Mouse (Mus musculus): ENCODE results near the gene Gipc3. TPM values are rescaled to one million over a fixed set of nuclear protein-coding genes. Genes with fewer than 3 reads are reported as not detected.

Gipc3 gene
- polyA plus RNA-seq, 1 experiment = 1.7 TPM

Other genes with a start within 250 kb of the Gipc3 start
- 2.5 TPM in 2 replicates for gene Creb3l3, start 244.4 kb downstream of the Gipc3 start, polyA plus RNA-seq (2012; rRNA removed; ENCODE audit: low replicate concordance)
- gene Map2k2, start 237.4 kb downstream of the Gipc3 start, polyA plus RNA-seq (2012; rRNA removed; ENCODE audit: low replicate concordance) = 152 and 291 TPM in 2 replicates
- 45.5 and 121 TPM in 2 replicates for gene Zbtb7a, start 208.0 kb downstream of the Gipc3 start, polyA plus RNA-seq (2012; rRNA removed; ENCODE audit: low replicate concordance)
- gene Pias4, start 175.3 kb downstream of the Gipc3 start, polyA plus RNA-seq (2012; rRNA removed; ENCODE audit: low replicate concordance) = 36.6 and 47.6 TPM in 2 replicates
- 1,357 and 1,920 TPM in 2 replicates for gene Eef2, start 166.6 kb downstream of the Gipc3 start, polyA plus RNA-seq (2012; rRNA removed; ENCODE audit: low replicate concordance)
- gene Dapk3, start 160.3 kb downstream of the Gipc3 start, polyA plus RNA-seq (2012; rRNA removed; ENCODE audit: low replicate concordance) = 41.3 and 86.2 TPM in 2 replicates
- gene 4930442H23Rik, start 159.4 kb downstream of the Gipc3 start, polyA plus RNA-seq (2012; rRNA removed; ENCODE audit: low replicate concordance) = not detected in 2 replicates
- 3.4 TPM in 1 of 2 replicates, not detected in the other for gene Nmrk2, start 141.2 kb downstream of the Gipc3 start, polyA plus RNA-seq (2012; rRNA removed; ENCODE audit: low replicate concordance)
- 0.98 and 1.3 TPM in 2 replicates for gene Atcay, start 112.4 kb downstream of the Gipc3 start, polyA plus RNA-seq (2012; rRNA removed; ENCODE audit: low replicate concordance)
- 12.8 and 21.1 TPM in 2 replicates for gene Zfr2, start 110.1 kb downstream of the Gipc3 start, polyA plus RNA-seq (2012; rRNA removed; ENCODE audit: low replicate concordance)
- gene Matk, start 90.3 kb downstream of the Gipc3 start, polyA plus RNA-seq (2012; rRNA removed; ENCODE audit: low replicate concordance) = 6.9 and 12.2 TPM in 2 replicates
- 46.1 and 120 TPM in 2 replicates for gene Mrpl54, start 76.3 kb downstream of the Gipc3 start, polyA plus RNA-seq (2012; rRNA removed; ENCODE audit: low replicate concordance)
- gene Apba3, start 76.3 kb downstream of the Gipc3 start, polyA plus RNA-seq (2012; rRNA removed; ENCODE audit: low replicate concordance) = 145 and 166 TPM in 2 replicates
- gene Tjp3, start 51.7 kb downstream of the Gipc3 start, polyA plus RNA-seq (2012; rRNA removed; ENCODE audit: low replicate concordance) = 12.5 and 27.1 TPM in 2 replicates
- 84.9 and 118 TPM in 2 replicates for gene Pip5k1c, start 50.3 kb downstream of the Gipc3 start, polyA plus RNA-seq (2012; rRNA removed; ENCODE audit: low replicate concordance)
- 19.2 and 33.9 TPM in 2 replicates for gene Cactin, start 22.2 kb downstream of the Gipc3 start, polyA plus RNA-seq (2012; rRNA removed; ENCODE audit: low replicate concordance)
- gene Tbxa2r, start 14.5 kb downstream of the Gipc3 start, polyA plus RNA-seq (2012; rRNA removed; ENCODE audit: low replicate concordance) = 14.6 and 42.3 TPM in 2 replicates
- 70.7 and 162 TPM in 2 replicates for gene Hmg20b, start 7.2 kb upstream of the Gipc3 start, polyA plus RNA-seq (2012; rRNA removed; ENCODE audit: low replicate concordance)
- 37.3 and 90.2 TPM in 2 replicates for gene Mfsd12, start 14.2 kb upstream of the Gipc3 start, polyA plus RNA-seq (2012; rRNA removed; ENCODE audit: low replicate concordance)
- gene 4930404N11Rik, start 22.6 kb upstream of the Gipc3 start, polyA plus RNA-seq (2012; rRNA removed; ENCODE audit: low replicate concordance) = 2.6 and 5.7 TPM in 2 replicates
- gene Fzr1, start 35.2 kb upstream of the Gipc3 start, polyA plus RNA-seq (2012; rRNA removed; ENCODE audit: low replicate concordance) = 84.0 and 94.3 TPM in 2 replicates
- 66.9 and 127 TPM in 2 replicates for gene Dohh, start 41.2 kb upstream of the Gipc3 start, polyA plus RNA-seq (2012; rRNA removed; ENCODE audit: low replicate concordance)
- gene Gm48551, start 41.2 kb upstream of the Gipc3 start, polyA plus RNA-seq (2012; rRNA removed; ENCODE audit: low replicate concordance) = 3.2 and 4.8 TPM in 2 replicates
- 2.1 and 6.3 TPM in 2 replicates for gene Gm48552, start 45.7 kb upstream of the Gipc3 start, polyA plus RNA-seq (2012; rRNA removed; ENCODE audit: low replicate concordance)
- gene Smim24, start 49.8 kb upstream of the Gipc3 start, polyA plus RNA-seq (2012; rRNA removed; ENCODE audit: low replicate concordance) = 10.4 and 14.3 TPM in 2 replicates
- gene Nfic, start 112.4 kb upstream of the Gipc3 start, polyA plus RNA-seq (2012; rRNA removed; ENCODE audit: low replicate concordance) = 88.5 and 97.0 TPM in 2 replicates
- 1.4 and 1.9 TPM in 2 replicates for gene Celf5, start 139.4 kb upstream of the Gipc3 start, polyA plus RNA-seq (2012; rRNA removed; ENCODE audit: low replicate concordance)
- 236 and 320 TPM in 2 replicates for gene Ncln, start 153.1 kb upstream of the Gipc3 start, polyA plus RNA-seq (2012; rRNA removed; ENCODE audit: low replicate concordance)
- gene S1pr4, start 156.9 kb upstream of the Gipc3 start, polyA plus RNA-seq (2012; rRNA removed; ENCODE audit: low replicate concordance) = 35.7 and 113 TPM in 2 replicates
- gene Gna15, start 181.0 kb upstream of the Gipc3 start, polyA plus RNA-seq (2012; rRNA removed; ENCODE audit: low replicate concordance) = 9.0 and 15.1 TPM in 2 replicates
- 97.4 and 105 TPM in 2 replicates for gene Gna11, start 201.9 kb upstream of the Gipc3 start, polyA plus RNA-seq (2012; rRNA removed; ENCODE audit: low replicate concordance)
- 1,888 and 2,130 TPM in 2 replicates for gene Aes, start 216.2 kb upstream of the Gipc3 start, polyA plus RNA-seq (2012; rRNA removed; ENCODE audit: low replicate concordance)
- gene Tle2, start 231.3 kb upstream of the Gipc3 start, polyA plus RNA-seq (2012; rRNA removed; ENCODE audit: low replicate concordance) = 72.2 and 90.1 TPM in 2 replicates

Data from mammary gland, adult 2 months (tissue).